Mouse (Mus musculus): Measurements from ENCODE around the gene Ankrd55. TPM values are rescaled to one million over a fixed set of nuclear protein-coding genes. Genes with fewer than 3 reads are reported as not detected.

Gene Ankrd55
- total RNA-seq, 2 experiments from 2014 or later, result not detected

GRCm38 (mm10) chr13:112427521-112427920 lies 139.3 kb downstream of the Ankrd55 start:
- no peak for ATAC-seq (replicated peaks; ENCODE audit: low FRiP score, poor library complexity, severe bottlenecking)

GRCm38 (mm10) chr13:112433271-112433670 lies 145.0 kb downstream of the Ankrd55 start:
- no peak for ATAC-seq (replicated peaks; ENCODE audit: low FRiP score, poor library complexity, severe bottlenecking)

Other genes with a start within 250 kb of the Ankrd55 start
- 5.4 and 10.0 TPM in 2 replicates for gene Il6st, start 175.6 kb downstream of the Ankrd55 start, total RNA-seq (2015; ENCODE audit: low replicate concordance)
- 3.6 and 4.0 TPM in 2 replicates for gene Il6st, start 175.6 kb downstream of the Ankrd55 start, total RNA-seq (2017; ENCODE audit: low replicate concordance)